Mouse (Mus musculus) T-cell, adult 66 days (primary cell): ENCODE results near the gene D630036H23Rik. TPM values are rescaled to one million over a fixed set of nuclear protein-coding genes. Genes with fewer than 3 reads are reported as not detected.

Experiments used
- total RNA-seq, 2 experiments: library from RNA; stranded (reverse); gene quantifications; 3 replicates in 1 of 2; 4 replicates in 1 of 2; pipeline ENCODE4 v1.2.4; 2023

D630036H23Rik gene
- total RNA-seq: not detected

GRCm38 (mm10) chr12:36381441-36382340 is at the start of gene D630036H23Rik, which contains the start of gene Ispd:
Gene D630036H23Rik, minus strand, starts transcription at chr12:36382181.
Gene Ispd, plus strand, starts transcription at chr12:36381450.

Other genes starting within 250 kb of the D630036H23Rik start
- 10 to 100 TPM; 34.4 to 40.8 TPM for gene Ankmy2, start 225.1 kb downstream of the D630036H23Rik start, total RNA-seq
- 100 to 1,000 TPM; 156 to 170 TPM for gene Bzw2, start 224.1 kb downstream of the D630036H23Rik start, total RNA-seq
- gene Lrrc72, start 128.8 kb downstream of the D630036H23Rik start, total RNA-seq: not detected
- gene Sostdc1, start 68.0 kb downstream of the D630036H23Rik start, total RNA-seq: under 1 TPM in 1 of 2 experiments, not detected in 1; 0.29 TPM
- gene Ispd, start 731 bp downstream of the D630036H23Rik start, total RNA-seq: under 1 TPM in 1 of 2 experiments, not detected in 1; 0.52 TPM